Mouse (Mus musculus) heart, embryonic 16.5 days (tissue): Measurements from ENCODE around the gene Sprn. TPM values are rescaled to one million over a fixed set of nuclear protein-coding genes. Genes with fewer than 3 reads are reported as not detected.

ENCODE experiments used
- ATAC-seq: fragments of 200-750 bp; cut with Nextera tagmentation; replicated peaks from 2 replicates; pipeline ENCODE4 v1.8.0; 2017; ENCODE audit warnings: moderate number of reproducible peaks; ENCODE audit not compliant: insufficient read depth, low FRiP score; ENCODE audit errors: extremely low read depth
- H3K27ac ChIP-seq: fragments of 300-500 bp; sonication (generic); 2 replicates; pipeline ENCODE4 v1.5.1; 2014; ENCODE audit warnings: mild to moderate bottlenecking, low read length, control low read depth, moderate library complexity
- H3K27me3 ChIP-seq: fragments of 300-500 bp; sonication (generic); 2 replicates; pipeline ENCODE4 v1.6.1; 2014; ENCODE audit warnings: low read length, mixed read lengths; ENCODE audit not compliant: control insufficient read depth, insufficient read depth
- H3K36me3 ChIP-seq: fragments of 300-500 bp; sonication (generic); 2 replicates; pipeline ENCODE4 v1.6.1; 2014; ENCODE audit not compliant: control insufficient read depth, insufficient read depth
- H3K4me1 ChIP-seq: fragments of 300-500 bp; sonication (generic); 2 replicates; pipeline ENCODE4 v1.6.1; 2014; ENCODE audit warnings: low read length, mixed read lengths; ENCODE audit not compliant: control insufficient read depth, insufficient read depth
- H3K4me2 ChIP-seq: fragments of 300-500 bp; sonication (generic); 2 replicates; pipeline ENCODE4 v1.6.1; 2014; ENCODE audit warnings: low read depth, mild to moderate bottlenecking, control low read depth, low read length
- H3K4me3 ChIP-seq: fragments of 300-500 bp; sonication (generic); 2 replicates; pipeline ENCODE4 v1.5.1; 2014; ENCODE audit warnings: mild to moderate bottlenecking, control low read depth, low read length
- H3K9ac ChIP-seq: fragments of 300-500 bp; sonication (generic); 2 replicates; pipeline ENCODE4 v1.6.1; 2014; ENCODE audit warnings: low read length, control low read depth
- H3K9me3 ChIP-seq: fragments of 300-500 bp; sonication (generic); replicated peaks from 2 replicates; pipeline ENCODE4 v1.6.1; 2016; ENCODE audit warnings: low read length; ENCODE audit not compliant: control insufficient read depth
- WGBS: fragments of 180-500 bp; shearing (Covaris S2); extraction: QIAGEN DNeasy Blood & Tissue Kit; methylation state at CpG from one replicate; pipeline ENCODE4 v1.1.7; 2014; 5-methylcytosine and 5-hydroxymethylcytosine counted together
- polyA plus RNA-seq: library from polyadenylated mRNA; unstranded; fragments of >200 nt; fragmentation: Nextera tagmentation; extraction: Ambion mirVana; gene quantifications from 2 replicates; pipeline ENCODE4 v1.2.1, GENCODE M21; 2015

The Sprn gene
- polyA plus RNA-seq, 1 experiment from 2014 or later, result 0.12 TPM

DNA sequence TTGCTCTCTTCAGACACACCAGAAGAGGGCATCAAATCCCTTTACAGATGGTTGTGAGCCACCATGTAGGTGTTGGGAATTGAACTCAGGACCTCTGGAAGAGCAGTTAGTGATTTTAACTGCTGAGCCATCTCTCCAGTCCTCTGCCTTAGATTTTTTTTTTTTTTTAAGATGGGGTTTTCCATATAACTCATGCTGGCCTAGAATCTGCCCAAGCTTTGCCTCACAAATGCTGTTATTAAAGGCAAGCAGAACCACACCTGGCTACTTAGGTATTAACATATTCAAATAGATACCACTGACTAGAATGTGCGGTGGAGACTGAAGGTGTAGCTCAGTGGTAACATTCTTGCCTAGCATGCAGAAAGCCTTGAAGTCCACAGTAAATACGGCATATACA is 34.2 kb downstream of the Sprn start:
- H3K27ac ChIP-seq, result no peak overlapping the region
- no peaks in the 10 kb centered on the region for H3K9me3 ChIP-seq
- H3K9ac ChIP-seq, result no peak overlapping the region
- no peaks in the 10 kb centered on the region for H3K36me3 ChIP-seq
- 84% methylated on average over 2 of the region's 2 CpGs for WGBS
- ATAC-seq, result no peak
- no peak overlapping the region for H3K4me2 ChIP-seq
- no peak overlapping the region for H3K4me3 ChIP-seq
- 0 out of 2 replicates have a peak, but pooled peaks cover under 1% of the 10 kb centered on the region for H3K4me1 ChIP-seq
- H3K27me3 ChIP-seq, result no peaks in the 10 kb centered on the region

DNA sequence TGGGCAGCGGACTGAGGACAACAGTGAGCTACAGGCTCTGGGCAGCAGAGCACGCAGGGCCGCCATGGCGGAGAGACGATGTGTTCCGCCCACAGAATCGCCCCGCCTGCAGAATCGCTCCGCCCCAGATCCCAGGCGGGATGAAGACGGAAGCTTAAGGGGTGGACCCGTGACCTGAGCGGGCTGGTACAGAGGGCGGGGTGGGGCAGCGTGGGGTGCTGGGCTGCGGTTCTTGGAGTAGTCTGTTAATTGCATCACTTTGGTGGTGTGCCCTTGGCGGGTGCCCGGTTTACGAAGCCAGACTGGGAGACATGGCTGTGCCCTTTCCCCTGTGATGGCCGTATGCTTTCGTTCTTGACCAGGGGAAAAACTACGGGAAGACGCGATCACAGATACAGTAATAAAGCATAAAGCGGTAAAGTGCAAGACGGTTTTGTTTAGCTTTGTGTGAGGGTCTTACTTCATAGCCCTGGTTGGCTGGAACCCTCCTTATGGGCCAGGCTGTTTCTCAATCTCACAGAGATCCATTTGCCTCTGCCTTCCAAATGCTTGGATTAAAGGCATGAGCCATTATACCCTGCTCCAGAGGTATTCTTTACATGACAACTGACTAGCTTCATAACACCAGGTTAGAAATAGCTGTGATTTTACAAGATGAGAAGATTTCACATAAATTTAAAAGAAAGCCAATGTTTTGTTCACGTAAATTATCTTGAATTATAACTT is 38.2 kb downstream of the Sprn start, which contains the start of gene Echs1:
TSS of gene Echs1 (minus strand) at position 148 of the 726 bp plus-strand sequence.
- 3% methylated on average over 28 of the region's 28 CpGs for WGBS
- Histone ChIP-seq H3K4me2 (peak within 1 kb of the TSS; percentile 80), H3K9me3 (no peaks in the 10 kb centered on the region), H3K4me3 (peak within 1 kb of the TSS; percentile 75), H3K36me3 (peaks cover 9% of the 10 kb centered on the region), H3K9ac (peak within 1 kb of the TSS; percentile 90), H3K4me1 (0 out of 2 replicates have a peak, but pooled peaks cover 3% of the 10 kb centered on the region), H3K27ac (peak within 1 kb of the TSS; percentile 94), H3K27me3 (no peaks in the 10 kb centered on the region)
- ATAC-seq, result peak; percentile 95

DNA sequence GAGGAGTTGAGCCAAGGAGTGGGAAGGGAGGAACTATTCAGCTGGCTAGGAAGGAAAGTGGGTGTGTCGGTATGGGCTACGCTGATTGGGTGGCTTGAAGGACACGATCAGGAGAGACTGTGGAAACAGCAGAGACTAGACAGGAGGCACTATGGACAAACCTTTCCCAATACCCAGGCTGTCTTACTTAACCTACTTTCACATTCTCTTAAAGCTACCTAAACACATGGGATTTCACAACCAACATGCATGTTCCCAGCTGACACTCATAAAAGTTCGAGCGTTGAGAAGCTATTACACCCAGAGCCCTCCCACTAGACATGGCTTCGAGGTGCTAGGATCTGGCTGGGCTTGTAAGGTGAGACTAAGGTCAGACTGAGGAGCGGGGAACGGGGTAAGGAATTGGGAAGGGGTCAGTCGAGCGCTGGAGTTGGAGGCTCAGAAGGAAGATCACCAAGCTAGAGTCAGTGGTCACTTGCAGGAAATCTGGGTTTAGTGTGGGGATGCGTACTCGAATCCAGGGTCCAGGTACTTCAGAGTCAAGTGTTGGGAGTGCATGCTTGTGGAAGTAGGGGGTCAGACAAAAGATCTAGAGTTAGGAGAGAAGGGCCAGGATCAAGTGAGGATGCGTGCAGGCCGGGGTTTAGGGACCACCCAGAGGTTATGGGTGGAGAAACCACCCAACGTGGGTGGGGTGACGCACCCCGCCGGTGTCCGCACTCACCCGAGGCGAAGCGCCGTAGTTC is 38.9 kb downstream of the Sprn start, which contains the start of gene Paox:
TSS of gene Paox (plus strand) at position 217 of the 746 bp plus-strand sequence.
- WGBS, result 1% methylated on average over 23 of the region's 23 CpGs
- peak; percentile 80 for ATAC-seq
- Histone ChIP-seq H3K9ac (peak within 1 kb of the TSS; percentile 90), H3K36me3 (peaks cover 14% of the 10 kb centered on the region), H3K27me3 (no peaks in the 10 kb centered on the region), H3K27ac (peak within 1 kb of the TSS; percentile 94), H3K9me3 (no peaks in the 10 kb centered on the region), H3K4me3 (peak within 1 kb of the TSS; percentile 75), H3K4me2 (peak within 1 kb of the TSS; percentile 80), H3K4me1 (0 out of 2 replicates have a peak, but pooled peaks cover 3% of the 10 kb centered on the region)

DNA sequence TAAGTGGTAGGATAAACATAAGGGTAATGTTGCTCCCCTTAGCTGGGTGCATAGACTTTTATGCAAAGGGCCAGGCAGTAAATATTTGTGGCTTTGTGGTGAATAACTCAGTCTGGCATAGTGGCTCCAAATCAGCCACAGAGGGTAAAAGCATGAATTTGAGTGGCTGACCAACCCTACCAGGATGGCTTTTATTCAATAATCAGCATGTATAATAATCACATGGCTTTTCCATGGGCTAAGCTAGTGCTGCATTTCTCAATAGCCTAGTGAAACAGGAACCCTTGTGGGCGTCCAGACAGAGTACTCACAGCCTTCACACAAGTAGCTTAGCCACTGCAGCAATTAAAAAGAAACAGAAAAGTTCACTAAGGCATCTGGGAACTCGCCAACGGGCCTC is 42.7 kb downstream of the Sprn start:
- Histone ChIP-seq H3K9ac (no peak overlapping the region), H3K4me3 (no peak overlapping the region), H3K4me1 (0 out of 2 replicates have a peak, but pooled peaks cover 3% of the 10 kb centered on the region), H3K27ac (no peak overlapping the region), H3K9me3 (no peaks in the 10 kb centered on the region), H3K36me3 (peaks cover 52% of the 10 kb centered on the region), H3K27me3 (no peaks in the 10 kb centered on the region), H3K4me2 (no peak overlapping the region)
- WGBS, result 65% methylated on average over 3 of the region's 3 CpGs
- no peak for ATAC-seq

DNA sequence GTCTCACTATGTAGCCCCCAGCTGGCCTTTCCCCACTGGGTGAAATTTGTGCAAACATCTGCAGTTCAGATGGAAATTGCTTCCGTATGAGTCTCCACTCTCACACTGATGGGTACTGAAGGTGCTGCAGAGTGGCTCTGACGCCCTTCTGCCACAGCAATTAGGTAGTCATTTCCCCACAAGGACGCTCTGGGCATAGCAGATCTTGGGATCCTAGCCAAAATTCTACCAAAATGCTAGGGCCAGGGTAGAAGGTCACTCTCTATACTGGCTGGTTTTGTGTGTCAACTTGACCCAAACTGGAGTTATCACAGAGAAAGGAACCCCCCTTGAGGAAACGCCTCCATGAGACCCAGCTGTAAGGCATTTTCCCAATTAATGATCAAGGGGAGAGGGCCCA is 50.7 kb downstream of the Sprn start:
- Histone ChIP-seq H3K27ac (no peak overlapping the region), H3K36me3 (peaks cover 37% of the 10 kb centered on the region), H3K4me1 (peaks cover 13% of the 10 kb centered on the region), H3K4me2 (no peak overlapping the region), H3K27me3 (no peaks in the 10 kb centered on the region), H3K9ac (no peak overlapping the region), H3K9me3 (no peaks in the 10 kb centered on the region), H3K4me3 (no peak overlapping the region)
- no peak for ATAC-seq
- 77% methylated on average over 4 of the region's 4 CpGs for WGBS

DNA sequence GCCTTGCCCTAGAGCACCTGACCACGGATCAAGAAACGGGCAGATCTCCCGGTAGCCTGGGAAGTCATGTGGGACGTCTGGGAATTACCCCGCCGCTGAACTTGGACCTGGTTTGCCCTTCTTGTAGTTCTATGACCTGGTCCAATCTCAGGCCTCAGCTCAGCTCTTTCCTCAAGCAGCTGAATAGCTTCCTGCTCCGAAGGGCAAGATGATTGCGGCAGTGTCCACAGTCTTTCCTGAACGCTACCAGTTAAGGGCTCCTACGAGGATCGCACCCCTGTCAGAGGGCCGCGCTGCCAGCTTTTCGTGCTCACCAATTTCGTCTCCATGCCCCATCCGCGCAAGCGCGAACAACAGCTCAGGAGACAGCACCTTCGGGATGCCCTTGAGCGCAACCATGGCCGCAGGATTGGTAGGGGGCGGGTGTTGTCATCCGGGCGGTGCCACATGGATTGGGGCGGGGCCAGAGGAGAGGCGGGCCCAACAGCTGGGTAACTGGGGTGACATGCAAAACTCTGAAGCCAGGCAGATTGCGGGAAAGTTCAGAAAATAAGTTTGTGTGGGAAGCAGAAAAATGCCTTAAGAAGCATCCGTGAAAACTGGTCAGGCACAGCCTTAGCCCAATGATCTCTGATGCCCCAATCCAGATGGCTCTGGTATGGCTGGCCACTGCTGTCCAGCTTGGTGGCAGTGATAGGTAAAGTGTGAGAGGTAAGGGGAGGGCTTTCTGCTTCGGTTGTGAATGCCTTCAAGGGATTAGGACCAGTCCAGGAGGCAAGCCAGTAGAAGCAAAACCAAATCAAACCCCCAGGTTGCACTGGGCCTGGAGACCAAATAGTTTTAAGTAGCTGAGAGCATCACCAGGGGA is 52.5 kb downstream of the Sprn start, which contains the start of gene Fuom:
TSS of gene Fuom (minus strand) at position 449 of the 868 bp plus-strand sequence.
- WGBS, result 2% methylated on average over 30 of the region's 30 CpGs
- H3K27ac ChIP-seq, result peak within 1 kb of the TSS; percentile 94
- H3K4me3 ChIP-seq, result peak within 1 kb of the TSS; percentile 56
- H3K9me3 ChIP-seq, result no peaks in the 10 kb centered on the region
- no peaks in the 10 kb centered on the region for H3K27me3 ChIP-seq
- peaks cover 20% of the 10 kb centered on the region for H3K36me3 ChIP-seq
- H3K4me2 ChIP-seq, result peak within 1 kb of the TSS; percentile 74
- peak within 1 kb of the TSS; percentile 80 for H3K9ac ChIP-seq
- ATAC-seq, result peak; percentile 95
- H3K4me1 ChIP-seq, result peaks cover 13% of the 10 kb centered on the region

DNA sequence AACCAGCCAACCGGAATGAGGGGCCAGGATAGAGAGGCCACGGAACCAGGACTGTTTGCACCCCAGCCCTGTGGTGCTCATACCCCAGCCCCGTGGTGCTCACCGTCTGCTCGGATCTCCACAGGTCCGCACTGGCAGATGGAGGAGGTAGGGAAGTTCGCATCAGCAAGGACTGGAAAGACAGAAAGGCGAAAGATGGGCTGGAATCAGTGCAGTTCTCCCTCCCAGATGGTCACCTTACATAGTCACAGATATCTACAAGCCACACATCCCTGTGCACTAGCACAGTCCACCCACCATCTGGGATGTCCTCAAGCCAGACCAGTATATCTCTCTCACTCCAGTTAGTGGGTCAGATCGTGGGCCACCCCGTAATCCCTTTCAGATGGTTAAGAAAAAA is 53.2 kb downstream of the Sprn start:
- Histone ChIP-seq H3K4me2 (peak overlapping the region; percentile 74), H3K9ac (peak overlapping the region; percentile 80), H3K27me3 (no peaks in the 10 kb centered on the region), H3K4me1 (peaks cover 13% of the 10 kb centered on the region), H3K27ac (peak overlapping the region; percentile 94), H3K36me3 (peaks cover 14% of the 10 kb centered on the region), H3K4me3 (peak overlapping the region; percentile 56), H3K9me3 (no peaks in the 10 kb centered on the region)
- ATAC-seq, result 0 out of 2 replicates have a peak, but pooled peaks have one; percentile 24
- WGBS, result 73% methylated on average over 10 of the region's 10 CpGs
